Mouse (Mus musculus) stomach, embryonic 14.5 days (tissue): ENCODE data around the gene Sort1. TPM values are rescaled to one million over a fixed set of nuclear protein-coding genes. Genes with fewer than 3 reads are reported as not detected.
"Not testable (repeated sequence)": the region's sequence is repeated elsewhere in the genome, so short reads cannot be mapped to it uniquely, and the experiment has no call there.

Source experiments
- ATAC-seq: fragments of 200-750 bp; cut with Nextera tagmentation; 2 replicates; pipeline ENCODE4 v1.8.0; 2017; ENCODE audit warnings: low read depth, moderate TSS enrichment; ENCODE audit not compliant: insufficient number of reproducible peaks, insufficient read depth, low FRiP score
- H3K27ac ChIP-seq: fragments of 300-500 bp; sonication (generic); 2 replicates; pipeline ENCODE4 v1.5.1; 2014; ENCODE audit warnings: mild to moderate bottlenecking, low read length, moderate library complexity, mixed read lengths
- H3K27me3 ChIP-seq: fragments of 300-500 bp; sonication (generic); 2 replicates; pipeline ENCODE4 v1.6.1; 2014; ENCODE audit warnings: low read length, control low read depth, mixed read lengths; ENCODE audit not compliant: control insufficient read depth, insufficient read depth
- H3K36me3 ChIP-seq: fragments of 300-500 bp; sonication (generic); 2 replicates; pipeline ENCODE4 v1.6.1; 2014; ENCODE audit warnings: mild to moderate bottlenecking, control low read depth, low read length, moderate library complexity, mixed read lengths; ENCODE audit not compliant: control insufficient read depth, insufficient read depth
- H3K4me1 ChIP-seq: fragments of 300-500 bp; sonication (generic); 2 replicates; pipeline ENCODE4 v1.6.1; 2014; ENCODE audit warnings: low read length, control low read depth, mixed read lengths; ENCODE audit not compliant: control insufficient read depth, insufficient read depth
- H3K4me2 ChIP-seq: fragments of 300-500 bp; sonication (generic); replicated peaks from 2 replicates; pipeline ENCODE4 v1.6.1; 2014; ENCODE audit warnings: low read depth, low read length, control low read depth
- H3K4me3 ChIP-seq: fragments of 300-500 bp; sonication (generic); 2 replicates; pipeline ENCODE4 v1.5.1; 2014; ENCODE audit warnings: low read depth, low read length, control low read depth
- H3K9ac ChIP-seq: fragments of 300-500 bp; sonication (generic); replicated peaks from 2 replicates; pipeline ENCODE4 v1.6.1; 2014; ENCODE audit warnings: low read depth, mild to moderate bottlenecking, control low read depth, low read length, moderate library complexity, mixed read lengths
- H3K9me3 ChIP-seq: fragments of 300-500 bp; sonication (generic); 2 replicates; pipeline ENCODE4 v1.6.1; 2016; ENCODE audit warnings: low read depth, low read length, control low read depth; ENCODE audit not compliant: control insufficient read depth
- WGBS: fragments of 180-500 bp; shearing (Covaris S2); extraction: QIAGEN DNeasy Blood & Tissue Kit; methylation state at CpG from one replicate; pipeline ENCODE4 v1.1.7; 2014; 5-methylcytosine and 5-hydroxymethylcytosine counted together
- polyA plus RNA-seq: library from polyadenylated mRNA; unstranded; fragments of >200 nt; fragmentation: Nextera tagmentation; extraction: Ambion mirVana; gene quantifications from 2 replicates; pipeline ENCODE4 v1.2.1, GENCODE M21; 2014

The Sort1 gene
- polyA plus RNA-seq, 1 experiment from 2014 or later: 12.3 TPM

DNA sequence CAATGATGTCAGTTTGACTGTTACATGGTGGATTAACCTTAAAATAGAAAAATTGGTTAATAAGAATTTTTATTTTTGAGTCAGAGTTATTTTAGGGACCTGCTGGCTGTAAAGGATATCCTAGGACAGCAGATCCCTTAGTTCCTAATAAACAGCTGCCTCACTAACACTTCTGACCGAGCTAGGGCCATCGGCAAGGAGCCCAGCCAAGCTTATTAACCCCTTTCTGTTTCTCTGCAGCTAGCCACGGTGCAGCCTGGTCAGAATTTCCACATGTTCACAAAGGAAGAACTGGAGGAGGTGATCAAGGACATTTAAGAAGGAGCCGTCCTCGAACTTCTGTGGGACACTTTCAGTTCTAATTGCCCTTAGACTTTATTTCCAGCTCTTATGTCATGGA is 4.4 kb upstream of the Sort1 start:
- H3K4me3 ChIP-seq, H3K4me1 ChIP-seq, H3K9me3 ChIP-seq, H3K4me2 ChIP-seq, H3K27ac ChIP-seq, H3K27me3 ChIP-seq, H3K9ac ChIP-seq, ATAC-seq: not testable (repeated sequence)
- H3K36me3 ChIP-seq: peaks cover 22% of the 10 kb centered on the region
- WGBS: 78% methylated on average over 5 of the region's 5 CpGs

DNA sequence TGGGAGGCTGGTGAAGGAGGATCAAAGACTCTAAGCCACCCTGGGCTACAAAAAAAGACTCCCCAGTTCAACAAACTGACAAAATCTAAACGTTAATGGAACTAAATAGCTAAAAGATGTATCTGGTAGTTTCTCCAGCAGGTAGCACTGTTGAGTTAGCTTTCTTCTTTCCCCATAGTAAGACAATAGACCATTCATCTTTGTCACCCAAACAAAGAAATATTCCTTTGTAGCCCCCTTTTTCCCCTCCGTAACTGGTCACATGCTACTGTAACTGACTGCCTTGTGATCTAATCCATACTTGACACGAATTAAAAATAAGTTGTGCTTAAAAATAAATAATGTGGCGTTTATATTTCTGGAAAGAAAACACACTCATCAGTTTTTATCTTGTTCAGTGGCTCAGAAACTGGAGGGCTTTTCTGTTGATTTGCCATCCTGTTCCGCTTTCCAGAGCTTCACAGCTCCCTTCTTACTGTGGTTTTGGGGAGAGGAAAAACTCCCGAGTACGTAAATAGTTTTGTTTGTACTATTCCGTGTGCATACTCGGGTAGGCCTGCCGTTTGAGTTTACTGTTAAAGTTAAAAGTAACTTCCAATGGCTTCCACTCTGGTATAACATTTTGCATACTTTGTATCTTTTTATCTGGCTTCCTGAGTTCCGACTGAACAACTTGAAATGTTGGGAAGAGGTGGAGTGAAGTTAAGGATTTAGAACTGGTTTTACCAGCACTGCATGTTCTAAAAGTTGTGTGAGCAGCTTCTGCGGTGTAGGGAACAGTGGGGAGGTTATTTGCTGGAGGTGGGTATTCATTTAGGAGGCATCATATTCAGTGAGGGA is 1.3 kb upstream of the Sort1 start:
- Histone ChIP-seq H3K36me3 (peaks cover 3% of the 10 kb centered on the region; the same call in 1 of the 2 replicates), H3K4me2 (peak overlapping the region; percentile 90), H3K9me3 (no peaks in the 10 kb centered on the region), H3K4me1 (peaks cover 20% of the 10 kb centered on the region), H3K4me3 (peak overlapping the region; percentile 83), H3K27me3 (no peaks in the 10 kb centered on the region), H3K9ac (no peak overlapping the region), H3K27ac (peak overlapping the region; percentile 79)
- 22% methylated on average over 12 of the region's 12 CpGs for WGBS
- no peak for ATAC-seq

DNA sequence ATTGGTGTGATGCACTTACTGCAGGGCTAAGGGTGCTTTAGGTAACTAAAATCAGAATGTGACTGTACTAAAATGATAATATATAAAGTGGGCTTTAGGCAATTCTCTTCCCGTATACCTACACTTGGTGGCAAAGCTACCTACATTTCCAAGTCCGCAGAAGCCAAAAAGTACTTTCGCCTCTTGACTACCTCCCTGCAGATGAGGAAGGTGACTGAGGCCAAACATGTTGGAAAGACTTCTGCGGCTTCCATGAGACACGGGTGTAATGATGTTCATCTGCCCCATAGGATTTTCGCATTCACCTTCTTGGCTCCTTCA is 681 bp upstream of the Sort1 start:
- Histone ChIP-seq H3K27ac (peak overlapping the region; percentile 79), H3K9me3 (no peaks in the 10 kb centered on the region), H3K27me3 (no peaks in the 10 kb centered on the region), H3K4me2 (peak overlapping the region; percentile 90), H3K36me3 (no peaks in the 10 kb centered on the region; the same call in 1 of the 2 replicates), H3K4me3 (peak overlapping the region; percentile 83), H3K4me1 (peaks cover 25% of the 10 kb centered on the region), H3K9ac (peak overlapping the region; percentile 41)
- WGBS: 13% methylated on average over 6 of the region's 6 CpGs
- ATAC-seq: no peak

DNA sequence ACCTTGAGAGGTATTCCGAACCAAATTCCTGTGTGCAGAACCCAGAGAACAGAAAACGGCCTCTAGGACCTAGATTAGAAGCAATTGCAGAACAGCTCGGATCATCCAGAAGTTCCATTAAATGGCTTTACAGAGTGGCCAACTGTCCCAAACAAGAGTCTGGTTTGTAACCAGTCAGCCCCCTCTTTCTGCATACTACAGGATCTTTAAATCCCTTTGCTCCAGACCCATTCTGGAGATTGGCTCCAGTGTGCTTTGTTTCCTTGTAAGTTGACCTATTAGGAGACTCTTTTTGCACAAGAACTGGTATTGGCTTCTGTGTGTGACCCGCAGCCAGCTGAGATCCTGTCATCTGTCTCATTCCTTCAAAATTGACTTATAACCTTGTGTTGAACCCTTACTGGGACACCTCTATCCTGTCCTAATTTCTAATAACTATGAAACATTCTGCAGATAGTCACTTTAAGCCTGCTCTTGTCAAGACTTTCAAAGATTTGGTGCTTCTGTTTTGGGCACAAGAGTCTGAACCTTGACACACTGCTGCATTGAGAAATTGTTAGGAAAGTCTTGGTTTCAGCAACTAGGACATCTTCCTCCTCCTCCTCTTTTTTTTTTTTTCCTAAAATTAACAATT is 1.3 kb downstream of the Sort1 start:
- no peaks in the 10 kb centered on the region for H3K27me3 ChIP-seq
- H3K9me3 ChIP-seq: no peaks in the 10 kb centered on the region
- H3K4me3 ChIP-seq: peak overlapping the region; percentile 83
- H3K36me3 ChIP-seq: no peaks in the 10 kb centered on the region
- no peak for ATAC-seq
- peak overlapping the region; percentile 90 for H3K4me2 ChIP-seq
- peaks cover 41% of the 10 kb centered on the region for H3K4me1 ChIP-seq
- no peak overlapping the region for H3K9ac ChIP-seq
- no peak overlapping the region for H3K27ac ChIP-seq
- 56% methylated on average over 4 of the region's 4 CpGs for WGBS

- Histone ChIP-seq H3K4me2 (peak overlapping the region; percentile 21), H3K4me3 (no peak overlapping the region), H3K4me1 (peaks cover 42% of the 10 kb centered on the region), H3K36me3 (no peaks in the 10 kb centered on the region), H3K27me3 (no peaks in the 10 kb centered on the region), H3K9me3 (no peaks in the 10 kb centered on the region), H3K27ac (peak overlapping the region; percentile 61; the same call in 1 of the 2 replicates), H3K9ac (no peak overlapping the region)
- WGBS: 52% methylated on average over 14 of the region's 14 CpGs
- ATAC-seq: no peak
Observed at GRCm38 (mm10) chr3:108286671-108287439, 3.0 kb downstream of the Sort1 start.

- no peak overlapping the region for H3K4me3 ChIP-seq
- no peaks in the 10 kb centered on the region for H3K27me3 ChIP-seq
- peak overlapping the region; percentile 61 for H3K27ac ChIP-seq
- no peaks in the 10 kb centered on the region for H3K36me3 ChIP-seq
- no peak overlapping the region for H3K9ac ChIP-seq
- peak; percentile 33; the same call in 1 of the 2 replicates for ATAC-seq
- H3K4me2 ChIP-seq: peak overlapping the region; percentile 21
- H3K4me1 ChIP-seq: peaks cover 37% of the 10 kb centered on the region
- 24% methylated on average over 17 of the region's 17 CpGs for WGBS
- H3K9me3 ChIP-seq: no peaks in the 10 kb centered on the region
Observed at GRCm38 (mm10) chr3:108287811-108288805, 4.2 kb downstream of the Sort1 start.

- H3K4me3 ChIP-seq: no peak overlapping the region
- H3K9me3 ChIP-seq: no peaks in the 10 kb centered on the region
- H3K36me3 ChIP-seq: no peaks in the 10 kb centered on the region
- no peak overlapping the region for H3K27ac ChIP-seq
- no peak for ATAC-seq
- H3K9ac ChIP-seq: no peak overlapping the region
- WGBS: 67% methylated on average over 13 of the region's 13 CpGs
- H3K4me1 ChIP-seq: peaks cover 44% of the 10 kb centered on the region
- no peaks in the 10 kb centered on the region for H3K27me3 ChIP-seq
- H3K4me2 ChIP-seq: no peak overlapping the region
Observed at GRCm38 (mm10) chr3:108289311-108290130, 5.6 kb downstream of the Sort1 start.
